Mouse (Mus musculus) common myeloid progenitor, adult 5-6 weeks (primary cell): Measurements from ENCODE around the gene Ddx11. TPM values are rescaled to one million over a fixed set of nuclear protein-coding genes. Genes with fewer than 3 reads are reported as not detected.

Source experiments
- total RNA-seq: library from RNA; stranded (forward); fragments of 200-1000, 187-1606 nt; gene quantifications from 2 replicates; pipeline ENCODE4 v1.2.3, GENCODE M21; 2017

Gene Ddx11
- total RNA-seq, 1 experiment from 2014 or later = 25.4 TPM

Other genes with a start within 250 kb of the Ddx11 start
- 114 and 116 TPM in 2 replicates for gene Ralbp1, start 237.7 kb upstream of the Ddx11 start, total RNA-seq
- gene Twsg1, start 172.3 kb upstream of the Ddx11 start, total RNA-seq = 21.8 and 23.3 TPM in 2 replicates
- gene Ankrd12, start 46.4 kb upstream of the Ddx11 start, total RNA-seq = 50.5 and 62.8 TPM in 2 replicates
- 219 and 270 TPM in 2 replicates for gene Ndufv2, start 22.0 kb upstream of the Ddx11 start, total RNA-seq
- 25.9 and 27.5 TPM in 2 replicates for gene Washc1, start 12.0 kb upstream of the Ddx11 start, total RNA-seq